Mouse (Mus musculus) testis, adult 2 months (tissue): ENCODE data around the gene Pold2.

Experiments
- CTCF ChIP-seq: fragments of 200-500 bp; IDR thresholded peaks from 2 replicates; pipeline ENCODE4 v1.5.1; 2012; ENCODE audit warnings: low read depth, mild to moderate bottlenecking, inconsistent platforms, low read length, moderate library complexity; ENCODE audit not compliant: control insufficient read depth, insufficient read depth, insufficient replicate concordance
- POLR2A ChIP-seq: fragments of 200-500 bp; IDR thresholded peaks from 2 replicates; pipeline ENCODE4 v1.6.1; 2012; ENCODE audit warnings: low read depth, mild to moderate bottlenecking, inconsistent platforms, low read length, moderate library complexity; ENCODE audit not compliant: control insufficient read depth

GRCm38 (mm10) chr11:5924699-5925098, 46.6 kb upstream of the Pold2 start:
- TF ChIP-seq CTCF (no peak), POLR2A (no peak)
